Mouse (Mus musculus): ENCODE measurements around the gene Mgll. TPM values are rescaled to one million over a fixed set of nuclear protein-coding genes. Genes with fewer than 3 reads are reported as not detected.

Mgll gene
- total RNA-seq, 2 experiments from 2014 or later = 64.9 to 70.5 TPM

- no peak for DNase-seq
- intact Hi-C loops (cut with DNase I; ENCODE audit: low total_unique reads) = no loop called here
Observed at GRCm38 (mm10) chr6:88763518-88764077, 39.4 kb downstream of the Mgll start.

GRCm38 (mm10) chr6:88764281-88764680, 40.1 kb downstream of the Mgll start:
- no peak for DNase-seq
- intact Hi-C loops (cut with DNase I; ENCODE audit: low total_unique reads) = no loop called here

- DNase-seq = no peak
Observed at GRCm38 (mm10) chr6:88767740-88768139, 43.5 kb downstream of the Mgll start.

GRCm38 (mm10) chr6:88769723-88770122, 45.5 kb downstream of the Mgll start:
- DNase-seq = no peak
- intact Hi-C loops (cut with DNase I; ENCODE audit: low total_unique reads) = no loop called here

More at GRCm38 (mm10) chr6:88767740-88768139, 43.5 kb downstream of the Mgll start:
- intact Hi-C loops (cut with DNase I; ENCODE audit: low total_unique reads) = no loop called here

GRCm38 (mm10) chr6:88770300-88770904, 46.2 kb downstream of the Mgll start:
- intact Hi-C loops (cut with DNase I; ENCODE audit: low total_unique reads) = no loop called here
- DNase-seq = no peak

GRCm38 (mm10) chr6:88770981-88771380, 46.8 kb downstream of the Mgll start:
- intact Hi-C loops (cut with DNase I; ENCODE audit: low total_unique reads) = no loop called here
- DNase-seq = no peak

DNA sequence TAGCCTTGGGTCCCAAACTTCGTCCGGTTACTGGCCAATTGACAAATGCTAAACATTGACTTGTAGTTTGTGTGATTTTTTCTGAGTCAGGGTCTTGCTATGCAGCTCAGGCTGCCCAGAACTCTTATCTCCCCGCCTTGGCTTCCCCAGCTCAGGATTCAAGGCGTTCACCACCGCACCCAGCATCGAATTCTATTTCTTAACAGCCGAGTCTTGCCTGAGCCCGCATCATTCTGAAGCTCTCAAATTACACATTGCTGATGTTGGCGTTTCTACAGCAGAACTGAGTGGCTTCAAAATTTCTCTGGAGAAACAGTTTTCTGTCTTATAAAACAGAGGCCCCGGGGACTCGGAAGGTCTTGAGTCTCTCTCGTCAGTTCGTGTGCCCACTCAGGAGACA, 47.8 kb downstream of the Mgll start:
- no peak for DNase-seq
- intact Hi-C loops (cut with DNase I; ENCODE audit: low total_unique reads) = no loop called here

DNA sequence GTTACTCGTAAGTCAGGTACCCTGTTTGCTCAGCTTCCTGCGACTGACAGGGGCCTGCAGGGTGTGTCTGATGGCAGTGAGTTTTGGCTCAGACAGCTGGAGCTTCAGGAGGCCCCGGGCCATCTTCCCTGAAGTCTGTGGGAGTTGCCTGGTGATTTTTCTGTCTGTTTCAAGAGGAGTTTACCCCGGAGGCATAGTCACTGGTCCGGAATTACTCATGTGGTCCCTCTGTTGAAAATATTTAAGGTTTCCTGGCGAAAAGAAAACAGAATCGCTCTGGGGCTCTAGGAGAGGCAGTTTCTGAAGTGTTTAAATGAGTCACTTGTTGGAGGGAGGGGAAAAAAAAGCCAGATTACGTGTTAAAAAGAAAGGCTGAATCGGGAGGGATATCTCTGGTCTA, 49.8 kb downstream of the Mgll start:
- no peak for DNase-seq
- intact Hi-C loops (cut with DNase I; ENCODE audit: low total_unique reads) = no loop called here

DNA sequence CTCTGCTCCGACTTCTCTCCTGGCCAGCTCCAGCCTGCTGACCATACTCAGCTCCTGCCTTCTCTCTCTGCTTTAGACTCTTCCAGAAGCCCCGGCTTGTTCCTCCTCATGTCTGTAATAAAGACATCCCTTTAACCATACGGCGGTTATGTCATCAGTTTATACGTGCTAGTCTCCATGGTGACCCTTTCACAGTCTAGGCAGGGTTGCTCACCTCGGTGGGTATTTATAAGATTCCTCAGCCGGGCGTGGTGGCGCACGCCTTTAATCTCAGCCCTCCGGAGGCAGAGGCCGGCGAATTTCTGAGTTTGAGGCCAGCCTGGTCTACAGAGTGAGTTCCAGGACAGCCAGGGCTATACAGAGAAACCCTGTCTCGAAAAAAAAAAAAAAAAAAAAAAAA, 51.1 kb downstream of the Mgll start:
- DNase-seq = no peak
- intact Hi-C loops (cut with DNase I; ENCODE audit: low total_unique reads) = no loop called here

DNA sequence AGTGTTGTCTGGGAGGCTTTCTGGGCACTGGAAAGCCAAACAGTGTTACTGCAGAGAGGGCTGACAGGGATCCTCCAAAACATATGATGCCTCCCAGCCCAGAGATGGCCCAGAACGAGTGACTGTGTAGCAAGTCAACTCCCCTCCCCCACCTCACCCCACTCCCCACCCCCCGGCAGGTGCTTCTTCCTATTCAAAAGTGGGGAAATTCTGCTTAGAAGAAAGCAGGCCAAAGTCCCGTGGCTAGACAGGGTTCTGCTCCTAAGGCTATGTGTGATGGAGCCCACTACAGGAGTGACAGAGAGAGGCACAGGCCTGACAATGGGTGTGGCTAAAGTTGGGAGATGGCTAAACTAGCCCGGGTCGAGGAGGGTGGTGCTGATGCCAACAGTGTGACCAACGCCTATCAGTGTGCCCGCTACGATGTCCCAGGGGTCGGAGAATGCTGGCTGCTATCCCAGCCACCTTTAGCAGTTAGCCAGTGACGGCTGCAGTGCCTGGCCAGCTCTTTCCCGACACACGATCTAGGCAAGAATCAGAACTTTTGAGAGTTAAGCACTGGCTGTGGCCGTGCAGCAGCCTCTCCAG, 52.2 kb downstream of the Mgll start:
- no peak for DNase-seq
- intact Hi-C loops (cut with DNase I; ENCODE audit: low total_unique reads) = no loop called here

DNA sequence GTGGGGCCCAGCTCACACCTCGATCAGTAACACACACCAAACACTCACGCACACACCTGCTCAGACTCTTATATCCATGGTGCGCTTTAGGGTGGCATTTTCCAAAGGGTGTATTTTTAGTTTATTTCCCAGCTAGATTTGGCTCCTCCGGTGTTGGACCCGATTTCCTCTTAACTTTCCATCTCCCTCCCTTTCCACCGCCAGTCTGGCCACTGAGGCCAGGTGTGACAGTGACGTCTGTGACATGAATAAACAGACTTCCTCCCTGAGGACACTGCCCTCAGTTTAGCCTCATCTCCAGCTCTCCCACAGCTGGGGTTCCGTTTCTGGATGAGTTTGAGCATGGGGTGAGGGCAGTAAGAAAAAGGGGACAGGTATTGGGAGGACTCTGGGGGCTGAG, 52.8 kb downstream of the Mgll start:
- DNase-seq = no peak
- intact Hi-C loops (cut with DNase I; ENCODE audit: low total_unique reads) = no loop called here

GRCm38 (mm10) chr6:88778047-88778688, 54.0 kb downstream of the Mgll start:
- intact Hi-C loops (cut with DNase I; ENCODE audit: low total_unique reads) = no loop called here
- no peak for DNase-seq

DNA sequence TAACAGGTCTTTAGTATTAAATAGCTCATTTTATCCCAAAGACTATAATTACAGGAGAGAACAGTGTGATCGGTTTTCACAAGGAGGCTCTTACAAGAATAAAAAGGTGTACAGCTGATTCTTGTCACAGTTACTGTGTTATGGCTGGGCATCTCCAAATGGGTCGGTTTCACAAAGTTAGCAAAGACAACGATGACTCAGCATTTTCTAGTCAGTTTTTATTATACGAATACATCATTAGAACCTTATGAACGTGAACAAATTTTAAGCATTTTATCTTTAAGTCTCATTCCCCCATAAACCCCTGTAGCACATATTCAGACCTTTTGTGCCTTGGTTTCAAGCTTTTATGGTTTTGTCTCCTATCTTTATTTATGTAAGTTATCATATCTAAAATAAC, 55.5 kb downstream of the Mgll start:
- intact Hi-C loops (cut with DNase I; ENCODE audit: low total_unique reads) = no loop called here

DNA sequence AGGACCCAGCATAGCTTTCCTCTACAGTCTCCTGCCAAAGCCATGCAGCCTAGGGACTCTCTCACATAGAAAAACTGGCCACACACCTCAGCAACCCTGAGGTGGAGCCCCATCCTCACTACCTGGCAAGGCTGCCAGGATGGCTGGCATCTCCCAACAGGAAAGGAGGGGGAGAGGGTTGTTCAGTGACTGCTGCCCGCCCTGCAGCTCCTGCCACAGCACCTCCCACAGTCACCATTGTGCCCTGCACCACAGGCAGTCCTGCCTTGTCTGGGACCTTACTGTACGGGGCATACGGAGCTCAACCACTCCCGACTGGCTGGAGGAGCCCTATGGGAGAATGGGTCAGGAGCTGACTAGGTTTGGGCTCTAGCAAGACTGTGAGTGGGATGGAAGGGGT, 57.7 kb downstream of the Mgll start:
- no peak for DNase-seq
- intact Hi-C loops (cut with DNase I; ENCODE audit: low total_unique reads) = no loop called here

More for the DNA sequence above, 55.5 kb downstream of the Mgll start:
- DNase-seq = no peak

DNA sequence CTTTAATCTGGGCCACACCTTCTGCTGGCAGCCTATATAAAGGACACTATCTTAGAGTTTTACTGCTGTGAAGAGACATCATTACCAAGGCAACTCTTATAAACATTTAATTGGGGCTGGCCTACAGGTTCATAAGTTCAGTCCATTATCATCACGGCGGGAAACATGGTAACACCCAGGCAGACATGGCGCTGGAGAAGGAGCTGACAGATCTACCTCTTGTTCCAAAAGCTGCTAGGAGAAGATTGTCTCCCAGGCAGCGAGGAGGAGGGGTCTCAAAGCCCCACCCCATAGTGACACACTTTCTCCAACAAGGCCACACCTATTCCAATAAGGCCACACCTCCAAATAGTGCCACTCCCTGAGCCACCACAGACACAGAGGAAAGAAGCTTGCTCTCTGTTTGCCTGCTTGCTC, 58.8 kb downstream of the Mgll start:
- no peak for DNase-seq

GRCm38 (mm10) chr6:88784691-88785173, 60.5 kb downstream of the Mgll start:
- intact Hi-C loops (cut with DNase I; ENCODE audit: low total_unique reads) = no loop called here
- peak; percentile 63 for DNase-seq

More for the DNA sequence above, 58.8 kb downstream of the Mgll start:
- intact Hi-C loops (cut with DNase I; ENCODE audit: low total_unique reads) = no loop called here

- no peak for DNase-seq
- intact Hi-C loops (cut with DNase I; ENCODE audit: low total_unique reads) = no loop called here
Observed at GRCm38 (mm10) chr6:88785331-88785730, 61.1 kb downstream of the Mgll start.

- DNase-seq = no peak
- intact Hi-C loops (cut with DNase I; ENCODE audit: low total_unique reads) = no loop called here
Observed at GRCm38 (mm10) chr6:88785781-88786542, 61.8 kb downstream of the Mgll start.

DNA sequence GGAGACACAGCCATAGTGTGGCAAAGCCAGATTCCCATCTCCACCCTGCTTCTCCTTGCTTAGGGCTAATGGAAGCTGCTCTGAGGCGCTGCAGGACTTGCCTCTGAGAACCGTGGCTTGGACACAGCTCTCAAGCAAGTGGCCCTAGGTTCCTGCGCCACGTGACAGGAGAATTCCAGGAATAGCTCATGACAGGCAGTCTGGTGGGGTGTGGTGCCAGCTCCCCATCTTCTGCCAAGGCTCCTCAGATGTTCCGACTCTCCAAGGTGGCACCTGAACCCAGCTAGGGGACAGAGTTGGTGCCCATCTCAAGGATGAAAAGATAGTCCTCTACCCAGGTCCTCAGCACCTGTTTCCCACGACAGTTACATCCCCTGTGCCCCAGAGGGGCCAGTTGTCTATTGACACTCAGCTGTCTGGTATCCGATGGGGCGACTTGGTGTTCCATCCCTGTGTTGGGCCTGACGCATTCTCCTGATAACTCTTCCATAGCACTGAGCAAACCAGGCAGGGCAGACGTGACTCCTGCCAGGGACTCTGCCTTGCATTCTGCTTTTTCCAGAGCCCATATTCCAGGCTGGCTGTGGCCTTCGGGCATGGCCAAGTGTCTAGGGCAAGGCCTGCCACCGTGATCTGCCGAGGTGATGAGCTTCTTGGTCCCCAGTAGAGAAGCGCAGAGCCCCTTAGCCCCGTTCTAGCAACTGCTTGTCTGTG, 62.7 kb downstream of the Mgll start:
- intact Hi-C loops (cut with DNase I; ENCODE audit: low total_unique reads) = no loop called here
- DNase-seq = peak; percentile 72

Measured in gastrocnemius, postnatal 14 days (tissue).